Mouse (Mus musculus): Measurements from ENCODE around the gene Rnf44. TPM values are rescaled to one million over a fixed set of nuclear protein-coding genes. Genes with fewer than 3 reads are reported as not detected.

Rnf44 gene
- 99.1 and 115 TPM in 2 replicates for polyA plus RNA-seq (2014; fragmentation: Nextera tagmentation; extraction: Ambion mirVana)

DNA sequence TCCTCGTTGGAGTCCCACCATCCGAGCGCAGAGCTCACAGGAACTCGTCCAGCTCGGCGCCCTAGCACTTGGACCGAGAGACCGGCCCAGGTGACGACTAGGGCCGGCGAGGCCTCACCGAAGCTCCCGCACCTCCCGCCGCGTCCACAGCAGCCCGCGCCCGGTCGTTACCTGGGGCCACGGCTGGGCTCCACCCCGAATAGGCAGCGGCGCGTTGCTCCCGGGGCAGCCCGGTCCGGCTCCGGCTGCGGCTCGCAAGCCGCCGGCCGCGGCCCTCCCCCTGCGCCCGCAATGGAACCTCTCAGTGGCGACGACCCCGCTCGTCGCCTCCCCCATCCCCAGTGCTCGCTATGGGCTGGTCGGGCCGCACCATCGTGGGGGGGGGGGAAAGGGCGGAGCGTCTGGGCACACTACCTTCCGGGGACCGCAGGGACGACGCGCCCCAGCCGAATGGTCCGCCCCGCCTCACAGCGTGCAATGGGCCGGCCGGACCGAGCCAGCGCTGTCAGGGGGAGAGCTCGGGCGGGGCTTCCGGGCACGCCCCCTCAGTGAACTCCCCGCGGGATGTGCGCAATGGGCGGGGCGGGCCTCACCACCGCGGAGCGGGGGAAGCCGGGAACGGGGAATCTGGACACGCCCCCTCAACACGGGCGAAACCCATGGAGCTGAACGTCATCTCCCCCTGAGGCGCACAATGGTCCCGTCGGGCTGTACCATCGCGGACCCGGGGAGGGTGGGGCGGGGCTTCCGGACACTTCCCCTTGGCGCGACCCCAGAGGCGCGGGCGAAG, at the start of gene Rnf44:
Rnf44 (minus strand) TSS at position 350 of the 790 bp plus-strand sequence.
- peak; percentile 98 for ATAC-seq (ENCODE audit: low FRiP score)
- Histone ChIP-seq H3K4me2 (replicated peaks; ENCODE audit: low read depth, low read length) (peak within 1 kb of the TSS; percentile 74), H3K9ac (ENCODE audit: low read depth, low read length) (peak within 1 kb of the TSS; percentile 92), H3K27ac (ENCODE audit: low read depth, low read length) (peak within 1 kb of the TSS; percentile 86), H3K36me3 (ENCODE audit: control insufficient read depth, insufficient read depth, low read length) (no peaks in the 10 kb centered on the region), H3K27me3 (ENCODE audit: control insufficient read depth, insufficient read depth, low read length) (no peaks in the 10 kb centered on the region), H3K4me1 (replicated peaks; ENCODE audit: control insufficient read depth, insufficient read depth, low read length) (peaks cover 9% of the 10 kb centered on the region), H3K4me3 (ENCODE audit: low read depth, low read length) (peak within 1 kb of the TSS; percentile 98), H3K9me3 (ENCODE audit: control insufficient read depth, low read length) (no peaks in the 10 kb centered on the region)
- DNase-seq (ENCODE audit: low spot score), result peak; percentile 98
- WGBS, result under 1% methylated on average over 55 of the region's 92 CpGs

- 0 out of 2 replicates have a peak overlapping the region, but pooled peaks have one; percentile 4 for H3K9ac ChIP-seq (ENCODE audit: low read depth, low read length)
- peaks cover 40% of the 10 kb centered on the region for H3K27me3 ChIP-seq (ENCODE audit: control insufficient read depth, insufficient read depth, low read length)
- 3% methylated on average over 32 of the region's 34 CpGs for WGBS
- H3K36me3 ChIP-seq (ENCODE audit: control insufficient read depth, insufficient read depth, low read length), result peaks cover 3% of the 10 kb centered on the region; the same call in 1 of the 2 replicates
- peak overlapping the region; percentile 52 for H3K4me2 ChIP-seq (replicated peaks; ENCODE audit: low read depth, low read length)
- no peak overlapping the region for H3K27ac ChIP-seq (ENCODE audit: low read depth, low read length)
- peak overlapping the region; percentile 28; the same call in 1 of the 2 replicates for H3K4me3 ChIP-seq (ENCODE audit: low read depth, low read length)
- DNase-seq (ENCODE audit: low spot score) (no peak), ATAC-seq (ENCODE audit: low FRiP score) (no peak)
- H3K9me3 ChIP-seq (ENCODE audit: control insufficient read depth, low read length), result no peaks in the 10 kb centered on the region
- H3K4me1 ChIP-seq (replicated peaks; ENCODE audit: control insufficient read depth, insufficient read depth, low read length), result peaks cover 8% of the 10 kb centered on the region; the same call in 1 of the 2 replicates
Observed at GRCm38 (mm10) chr13:54738213-54738601, 44.5 kb upstream of the Rnf44 start.

GRCm38 (mm10) chr13:54737488-54738212, 43.9 kb upstream of the Rnf44 start:
- Histone ChIP-seq H3K9ac (ENCODE audit: low read depth, low read length) (peak overlapping the region; percentile 31; the same call in 1 of the 2 replicates), H3K27me3 (ENCODE audit: control insufficient read depth, insufficient read depth, low read length) (peaks cover 40% of the 10 kb centered on the region), H3K4me1 (replicated peaks; ENCODE audit: control insufficient read depth, insufficient read depth, low read length) (peaks cover 8% of the 10 kb centered on the region; the same call in 1 of the 2 replicates), H3K4me2 (replicated peaks; ENCODE audit: low read depth, low read length) (peak overlapping the region; percentile 52), H3K27ac (ENCODE audit: low read depth, low read length) (no peak overlapping the region), H3K9me3 (ENCODE audit: control insufficient read depth, low read length) (no peaks in the 10 kb centered on the region), H3K36me3 (ENCODE audit: control insufficient read depth, insufficient read depth, low read length) (peaks cover 3% of the 10 kb centered on the region; the same call in 1 of the 2 replicates), H3K4me3 (ENCODE audit: low read depth, low read length) (peak overlapping the region; percentile 28)
- DNase-seq (ENCODE audit: low spot score) (peak; percentile 65), ATAC-seq (ENCODE audit: low FRiP score) (peak; percentile 47; the same call in 1 of the 2 replicates)
- WGBS, result 3% methylated on average over 84 of the region's 87 CpGs

- no peak for ATAC-seq (ENCODE audit: low FRiP score)
- Histone ChIP-seq H3K27ac (ENCODE audit: low read depth, low read length) (no peak overlapping the region), H3K9ac (ENCODE audit: low read depth, low read length) (no peak overlapping the region), H3K27me3 (ENCODE audit: control insufficient read depth, insufficient read depth, low read length) (peaks cover 40% of the 10 kb centered on the region), H3K36me3 (ENCODE audit: control insufficient read depth, insufficient read depth, low read length) (peaks cover 3% of the 10 kb centered on the region; the same call in 1 of the 2 replicates), H3K9me3 (ENCODE audit: control insufficient read depth, low read length) (no peaks in the 10 kb centered on the region), H3K4me3 (ENCODE audit: low read depth, low read length) (no peak overlapping the region), H3K4me2 (replicated peaks; ENCODE audit: low read depth, low read length) (no peak overlapping the region), H3K4me1 (replicated peaks; ENCODE audit: control insufficient read depth, insufficient read depth, low read length) (peaks cover 8% of the 10 kb centered on the region; the same call in 1 of the 2 replicates)
- DNase-seq (ENCODE audit: low spot score), result no peak
- 29% methylated on average over 3 of the region's 3 CpGs for WGBS
Observed at GRCm38 (mm10) chr13:54736931-54737330, 43.2 kb upstream of the Rnf44 start.

DNA sequence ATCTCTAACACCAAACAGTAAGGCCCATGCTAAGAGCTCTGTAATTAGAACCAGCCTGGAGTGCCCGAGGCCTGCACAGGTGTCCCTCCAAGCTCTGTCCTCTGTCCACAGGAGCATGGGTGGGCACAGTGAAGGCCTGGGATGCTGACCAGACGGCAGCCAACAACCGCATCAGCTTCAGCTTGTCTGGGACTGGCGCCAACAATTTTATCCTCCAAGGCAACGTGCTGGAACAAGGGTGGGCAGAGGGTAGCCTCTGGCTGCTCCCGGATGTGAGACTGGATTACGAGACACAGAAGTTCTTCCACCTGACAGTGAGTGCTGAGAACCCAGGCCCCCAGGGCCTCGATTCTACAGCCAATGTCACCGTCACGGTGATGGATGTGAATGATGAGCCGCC, 32.4 kb upstream of the Rnf44 start:
- DNase-seq (ENCODE audit: low spot score), result no peak
- no peak overlapping the region for H3K9ac ChIP-seq (ENCODE audit: low read depth, low read length)

DNA sequence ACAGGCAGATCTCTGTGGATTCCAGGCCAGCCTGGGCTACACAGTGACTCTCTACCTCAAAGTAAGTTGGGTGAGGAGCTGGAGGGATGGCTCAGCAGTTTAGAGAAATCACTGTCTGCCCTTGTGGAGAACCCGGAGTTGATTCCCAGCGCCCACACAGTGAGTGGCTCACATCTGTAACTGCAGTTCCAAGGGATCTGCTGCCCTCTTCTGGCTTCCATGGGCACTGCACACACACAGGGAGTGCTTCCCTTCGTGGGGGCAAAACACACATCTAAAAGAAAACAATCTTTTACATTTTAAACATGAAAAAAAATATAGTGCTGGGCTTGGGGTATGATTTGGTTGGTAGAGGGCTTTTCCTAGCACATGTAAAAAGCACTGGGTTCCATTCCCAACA, 29.4 kb upstream of the Rnf44 start:
- Histone ChIP-seq H3K9me3 (ENCODE audit: control insufficient read depth, low read length) (no peaks in the 10 kb centered on the region), H3K36me3 (ENCODE audit: control insufficient read depth, insufficient read depth, low read length) (no peaks in the 10 kb centered on the region), H3K4me2 (replicated peaks; ENCODE audit: low read depth, low read length) (no peak overlapping the region), H3K27ac (ENCODE audit: low read depth, low read length) (no peak overlapping the region), H3K9ac (ENCODE audit: low read depth, low read length) (no peak overlapping the region), H3K4me1 (replicated peaks; ENCODE audit: control insufficient read depth, insufficient read depth, low read length) (no peaks in the 10 kb centered on the region), H3K4me3 (ENCODE audit: low read depth, low read length) (no peak overlapping the region), H3K27me3 (ENCODE audit: control insufficient read depth, insufficient read depth, low read length) (no peaks in the 10 kb centered on the region)
- ATAC-seq (ENCODE audit: low FRiP score) (no peak), DNase-seq (ENCODE audit: low spot score) (no peak)
- WGBS, result 89% methylated on average over 3 of the region's 3 CpGs

More for the DNA sequence above, 32.4 kb upstream of the Rnf44 start:
- 78% methylated on average over 11 of the region's 11 CpGs for WGBS
- no peaks in the 10 kb centered on the region for H3K9me3 ChIP-seq (ENCODE audit: control insufficient read depth, low read length)
- ATAC-seq (ENCODE audit: low FRiP score), result no peak
- no peak overlapping the region for H3K4me3 ChIP-seq (ENCODE audit: low read depth, low read length)
- no peaks in the 10 kb centered on the region for H3K36me3 ChIP-seq (ENCODE audit: control insufficient read depth, insufficient read depth, low read length)
- H3K27me3 ChIP-seq (ENCODE audit: control insufficient read depth, insufficient read depth, low read length), result no peaks in the 10 kb centered on the region
- no peaks in the 10 kb centered on the region for H3K4me1 ChIP-seq (replicated peaks; ENCODE audit: control insufficient read depth, insufficient read depth, low read length)
- no peak overlapping the region for H3K27ac ChIP-seq (ENCODE audit: low read depth, low read length)
- no peak overlapping the region for H3K4me2 ChIP-seq (replicated peaks; ENCODE audit: low read depth, low read length)

DNA sequence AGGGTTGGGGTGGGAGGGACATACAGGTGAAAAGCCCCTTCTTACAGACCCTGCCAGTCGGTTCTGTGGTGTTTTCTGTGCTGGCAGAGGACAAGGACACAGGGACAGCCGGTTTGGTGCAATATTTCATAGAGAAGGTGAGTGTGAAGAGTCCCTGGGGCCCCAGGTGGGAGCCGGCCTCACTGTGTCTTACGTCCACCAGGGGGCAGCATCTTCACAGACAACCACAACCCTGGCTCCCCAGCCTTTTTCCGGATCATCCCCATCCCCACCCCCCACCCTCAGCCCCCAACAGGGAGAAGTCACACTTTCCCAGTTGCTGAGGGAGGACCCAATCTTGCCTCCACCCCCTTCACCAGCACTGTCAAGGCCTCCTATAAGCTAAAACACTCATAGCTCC, 23.2 kb upstream of the Rnf44 start:
- ATAC-seq (ENCODE audit: low FRiP score), result no peak

DNA sequence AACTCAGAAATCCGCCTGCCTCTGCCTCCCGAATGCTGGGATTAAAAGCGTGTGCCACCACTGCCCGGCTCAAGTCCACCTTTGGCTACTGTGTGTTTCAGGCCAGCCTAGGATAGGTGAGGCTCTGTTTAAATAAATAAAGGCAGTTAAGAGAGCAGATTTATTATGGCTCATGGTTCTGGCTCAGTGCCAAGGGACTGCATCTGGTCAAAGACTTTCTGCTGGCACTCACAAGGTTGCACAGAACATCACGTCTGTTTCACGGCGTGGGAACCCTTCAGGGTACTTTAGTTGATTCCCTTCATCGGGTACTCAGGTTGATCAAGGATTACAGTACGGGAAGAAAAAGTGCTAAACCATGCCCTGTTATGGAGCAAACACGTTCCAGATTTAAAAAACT, 21.3 kb upstream of the Rnf44 start:
- Histone ChIP-seq H3K9me3 (ENCODE audit: control insufficient read depth, low read length) (no peaks in the 10 kb centered on the region), H3K4me3 (ENCODE audit: low read depth, low read length) (no peak overlapping the region), H3K36me3 (ENCODE audit: control insufficient read depth, insufficient read depth, low read length) (no peaks in the 10 kb centered on the region), H3K4me1 (replicated peaks; ENCODE audit: control insufficient read depth, insufficient read depth, low read length) (no peaks in the 10 kb centered on the region), H3K27me3 (ENCODE audit: control insufficient read depth, insufficient read depth, low read length) (no peaks in the 10 kb centered on the region), H3K9ac (ENCODE audit: low read depth, low read length) (no peak overlapping the region), H3K27ac (ENCODE audit: low read depth, low read length) (no peak overlapping the region), H3K4me2 (replicated peaks; ENCODE audit: low read depth, low read length) (no peak overlapping the region)
- DNase-seq (ENCODE audit: low spot score), result no peak
- ATAC-seq (ENCODE audit: low FRiP score), result no peak
- WGBS, result 86% methylated on average over 10 of the region's 10 CpGs

More for the DNA sequence above, 23.2 kb upstream of the Rnf44 start:
- 1% methylated on average over 5 of the region's 5 CpGs for WGBS
- DNase-seq (ENCODE audit: low spot score), result peak; percentile 72
- Histone ChIP-seq H3K4me3 (ENCODE audit: low read depth, low read length) (no peak overlapping the region), H3K4me2 (replicated peaks; ENCODE audit: low read depth, low read length) (no peak overlapping the region), H3K27me3 (ENCODE audit: control insufficient read depth, insufficient read depth, low read length) (no peaks in the 10 kb centered on the region), H3K36me3 (ENCODE audit: control insufficient read depth, insufficient read depth, low read length) (no peaks in the 10 kb centered on the region), H3K9ac (ENCODE audit: low read depth, low read length) (no peak overlapping the region), H3K4me1 (replicated peaks; ENCODE audit: control insufficient read depth, insufficient read depth, low read length) (no peaks in the 10 kb centered on the region), H3K9me3 (ENCODE audit: control insufficient read depth, low read length) (no peaks in the 10 kb centered on the region), H3K27ac (ENCODE audit: low read depth, low read length) (no peak overlapping the region)

All from hindbrain, embryonic 11.5 days (tissue).